Mouse (Mus musculus): ENCODE data around the gene Arid3a. TPM values are rescaled to one million over a fixed set of nuclear protein-coding genes. Genes with fewer than 3 reads are reported as not detected.

Arid3a gene
- polyA plus RNA-seq (2012; ENCODE audit: low replicate concordance), result 90.3 and 327 TPM in 2 replicates

GRCm38 (mm10) chr10:79926491-79927323 lies at the start of gene Arid3a:
Gene Arid3a (plus strand): TSS chr10:79927043.

GRCm38 (mm10) chr10:79886054-79886453 lies 40.8 kb upstream of the Arid3a start, which contains the start of gene Elane:
Gene Elane (plus strand): TSS chr10:79886247.

GRCm38 (mm10) chr10:79890670-79891069 lies 36.2 kb upstream of the Arid3a start, which contains the start of gene Cfd:
Gene Cfd (plus strand): TSS chr10:79890853.

GRCm38 (mm10) chr10:79908167-79909091 lies 18.4 kb upstream of the Arid3a start, which contains the start of gene Med16:
Gene Med16 (minus strand): TSS chr10:79908923.

GRCm38 (mm10) chr10:79910556-79910955 lies 16.3 kb upstream of the Arid3a start, which contains the start of gene Gm26602:
Gene Gm26602 (plus strand): TSS chr10:79910856.

GRCm38 (mm10) chr10:79916808-79917531 lies 9.9 kb upstream of the Arid3a start, which contains the start of gene Kiss1r:
Gene Kiss1r (plus strand): TSS chr10:79916971.

GRCm38 (mm10) chr10:79920958-79921535 lies 5.8 kb upstream of the Arid3a start, which contains the start of gene R3hdm4:
Gene R3hdm4 (minus strand): TSS chr10:79921208.

GRCm38 (mm10) chr10:79959847-79960601 lies 33.2 kb downstream of the Arid3a start, which contains the start of gene Wdr18:
Gene Wdr18 (plus strand): TSS chr10:79960152.

GRCm38 (mm10) chr10:79970415-79971182 lies 43.8 kb downstream of the Arid3a start, which contains the start of gene Grin3b:
Gene Grin3b (plus strand): TSS chr10:79970715.

GRCm38 (mm10) chr10:79984195-79984816 lies 57.5 kb downstream of the Arid3a start, which contains the start of gene Tmem259:
Gene Tmem259 (minus strand): TSS chr10:79984330.

GRCm38 (mm10) chr10:79988506-79989271 lies 61.8 kb downstream of the Arid3a start, which contains the start of gene Cnn2:
Gene Cnn2 (plus strand): TSS chr10:79988584.

GRCm38 (mm10) chr10:79996272-79997033 lies 69.6 kb downstream of the Arid3a start, which contains the start of gene Abca7:
Gene Abca7 (plus strand): TSS chr10:79996494.

Other genes starting within 250 kb of the Arid3a start
- 189 and 251 TPM in 2 replicates for gene Cdc34, start 244.8 kb upstream of the Arid3a start, polyA plus RNA-seq (2012; ENCODE audit: low replicate concordance)
- gene Gzmm, start 238.0 kb upstream of the Arid3a start, polyA plus RNA-seq (2012; ENCODE audit: low replicate concordance), result 2.7 and 3.9 TPM in 2 replicates
- gene Bsg, start 222.6 kb upstream of the Arid3a start, polyA plus RNA-seq (2012; ENCODE audit: low replicate concordance), result 581 and 590 TPM in 2 replicates
- 0.37 and 1.3 TPM in 2 replicates for gene Hcn2, start 210.4 kb upstream of the Arid3a start, polyA plus RNA-seq (2012; ENCODE audit: low replicate concordance)
- gene Polrmt, start 180.5 kb upstream of the Arid3a start, polyA plus RNA-seq (2012; ENCODE audit: low replicate concordance), result 36.7 and 50.9 TPM in 2 replicates
- gene Fgf22, start 172.0 kb upstream of the Arid3a start, polyA plus RNA-seq (2012; ENCODE audit: low replicate concordance), result not detected in 2 replicates
- 177 and 359 TPM in 2 replicates for gene Rnf126, start 160.1 kb upstream of the Arid3a start, polyA plus RNA-seq (2012; ENCODE audit: low replicate concordance)
- 4.2 and 4.3 TPM in 2 replicates for gene Fstl3, start 149.8 kb upstream of the Arid3a start, polyA plus RNA-seq (2012; ENCODE audit: low replicate concordance)
- gene Prss57, start 136.1 kb upstream of the Arid3a start, polyA plus RNA-seq (2012; ENCODE audit: low replicate concordance), result 0.31 and 0.33 TPM in 2 replicates
- gene Palm, start 133.5 kb upstream of the Arid3a start, polyA plus RNA-seq (2012; ENCODE audit: low replicate concordance), result 23.6 and 106 TPM in 2 replicates
- gene Misp, start 106.1 kb upstream of the Arid3a start, polyA plus RNA-seq (2012; ENCODE audit: low replicate concordance), result 0.25 and 0.27 TPM in 2 replicates
- gene Ptbp1, start 72.6 kb upstream of the Arid3a start, polyA plus RNA-seq (2012; ENCODE audit: low replicate concordance), result 339 and 505 TPM in 2 replicates
- gene Prtn3, start 52.6 kb upstream of the Arid3a start, polyA plus RNA-seq (2012; ENCODE audit: low replicate concordance), result 14.3 and 43.0 TPM in 2 replicates
- gene Plppr3, start 52.4 kb upstream of the Arid3a start, polyA plus RNA-seq (2012; ENCODE audit: low replicate concordance), result 0.57 and 2.3 TPM in 2 replicates
- 11.5 and 13.6 TPM in 2 replicates for gene Elane, start 40.8 kb upstream of the Arid3a start, polyA plus RNA-seq (2012; ENCODE audit: low replicate concordance)
- gene Cfd, start 36.2 kb upstream of the Arid3a start, polyA plus RNA-seq (2012; ENCODE audit: low replicate concordance), result not detected in 2 replicates
- gene Med16, start 18.1 kb upstream of the Arid3a start, polyA plus RNA-seq (2012; ENCODE audit: low replicate concordance), result 45.3 and 64.9 TPM in 2 replicates
- 0.88 TPM in 1 of 2 replicates, not detected in the other for gene Gm26602, start 16.2 kb upstream of the Arid3a start, polyA plus RNA-seq (2012; ENCODE audit: low replicate concordance)
- 1.2 and 3.0 TPM in 2 replicates for gene Kiss1r, start 10.1 kb upstream of the Arid3a start, polyA plus RNA-seq (2012; ENCODE audit: low replicate concordance)
- gene R3hdm4, start 5.8 kb upstream of the Arid3a start, polyA plus RNA-seq (2012; ENCODE audit: low replicate concordance), result 194 and 217 TPM in 2 replicates
- gene Wdr18, start 33.1 kb downstream of the Arid3a start, polyA plus RNA-seq (2012; ENCODE audit: low replicate concordance), result 29.7 and 32.3 TPM in 2 replicates
- gene Grin3b, start 43.7 kb downstream of the Arid3a start, polyA plus RNA-seq (2012; ENCODE audit: low replicate concordance), result 0.17 and 0.43 TPM in 2 replicates
- gene Tmem259, start 57.3 kb downstream of the Arid3a start, polyA plus RNA-seq (2012; ENCODE audit: low replicate concordance), result 311 and 927 TPM in 2 replicates
- gene Cnn2, start 61.5 kb downstream of the Arid3a start, polyA plus RNA-seq (2012; ENCODE audit: low replicate concordance), result 876 and 1,258 TPM in 2 replicates
- gene Abca7, start 69.5 kb downstream of the Arid3a start, polyA plus RNA-seq (2012; ENCODE audit: low replicate concordance), result 42.0 and 76.1 TPM in 2 replicates
- 660 and 1,623 TPM in 2 replicates for gene Arhgap45, start 89.6 kb downstream of the Arid3a start, polyA plus RNA-seq (2012; ENCODE audit: low replicate concordance)
- gene Polr2e, start 112.8 kb downstream of the Arid3a start, polyA plus RNA-seq (2012; ENCODE audit: low replicate concordance), result 68.4 and 166 TPM in 2 replicates
- gene Gpx4, start 120.1 kb downstream of the Arid3a start, polyA plus RNA-seq (2012; ENCODE audit: low replicate concordance), result 298 and 797 TPM in 2 replicates
- 99.1 and 152 TPM in 2 replicates for gene Sbno2, start 178.5 kb downstream of the Arid3a start, polyA plus RNA-seq (2012; ENCODE audit: low replicate concordance)
- 99.1 and 132 TPM in 2 replicates for gene Stk11, start 188.8 kb downstream of the Arid3a start, polyA plus RNA-seq (2012; ENCODE audit: low replicate concordance)
- 650 and 864 TPM in 2 replicates for gene Atp5d, start 211.6 kb downstream of the Arid3a start, polyA plus RNA-seq (2012; ENCODE audit: low replicate concordance)
- gene Cbarp, start 213.8 kb downstream of the Arid3a start, polyA plus RNA-seq (2012; ENCODE audit: low replicate concordance), result 25.3 and 46.2 TPM in 2 replicates
- 365 and 523 TPM in 2 replicates for gene Midn, start 221.2 kb downstream of the Arid3a start, polyA plus RNA-seq (2012; ENCODE audit: low replicate concordance)
- gene Cirbp, start 238.9 kb downstream of the Arid3a start, polyA plus RNA-seq (2012; ENCODE audit: low replicate concordance), result 157 and 188 TPM in 2 replicates
- gene 1600002K03Rik, start 245.9 kb downstream of the Arid3a start, polyA plus RNA-seq (2012; ENCODE audit: low replicate concordance), result 6.8 and 15.3 TPM in 2 replicates